Mouse (Mus musculus) brain, embryonic 14.5 days (tissue): ENCODE data around the gene Rbm20. TPM values are rescaled to one million over a fixed set of nuclear protein-coding genes. Genes with fewer than 3 reads are reported as not detected.

Source experiments
- DNase-seq: peaks from one replicate; pipeline ENCODE4 v3.0.0-alpha.2; 2011; ENCODE audit warnings: low read depth
- CTCF ChIP-seq: fragments of 200-500 bp; IDR thresholded peaks from 2 replicates; pipeline ENCODE4 v1.5.1; 2012; ENCODE audit warnings: inconsistent platforms, mild to moderate bottlenecking, moderate library complexity, borderline replicate concordance; ENCODE audit not compliant: insufficient read depth, insufficient read length; ENCODE audit errors: extremely low read depth
- POLR2A ChIP-seq: fragments of 200-500 bp; IDR thresholded peaks from 2 replicates; pipeline ENCODE4 v1.6.1; 2012; ENCODE audit warnings: mild to moderate bottlenecking, inconsistent platforms, borderline replicate concordance; ENCODE audit not compliant: poor library complexity, insufficient read depth, insufficient read length, severe bottlenecking; ENCODE audit errors: extremely low read depth
- polyA plus RNA-seq: library from polyadenylated mRNA; depleted of rRNA; stranded (reverse); fragments of >200 nt; gene quantifications from 2 replicates; pipeline ENCODE4 v1.2.3, GENCODE M21; 2012

Gene Rbm20
- polyA plus RNA-seq, 1 experiment = 1.5 TPM

DNA sequence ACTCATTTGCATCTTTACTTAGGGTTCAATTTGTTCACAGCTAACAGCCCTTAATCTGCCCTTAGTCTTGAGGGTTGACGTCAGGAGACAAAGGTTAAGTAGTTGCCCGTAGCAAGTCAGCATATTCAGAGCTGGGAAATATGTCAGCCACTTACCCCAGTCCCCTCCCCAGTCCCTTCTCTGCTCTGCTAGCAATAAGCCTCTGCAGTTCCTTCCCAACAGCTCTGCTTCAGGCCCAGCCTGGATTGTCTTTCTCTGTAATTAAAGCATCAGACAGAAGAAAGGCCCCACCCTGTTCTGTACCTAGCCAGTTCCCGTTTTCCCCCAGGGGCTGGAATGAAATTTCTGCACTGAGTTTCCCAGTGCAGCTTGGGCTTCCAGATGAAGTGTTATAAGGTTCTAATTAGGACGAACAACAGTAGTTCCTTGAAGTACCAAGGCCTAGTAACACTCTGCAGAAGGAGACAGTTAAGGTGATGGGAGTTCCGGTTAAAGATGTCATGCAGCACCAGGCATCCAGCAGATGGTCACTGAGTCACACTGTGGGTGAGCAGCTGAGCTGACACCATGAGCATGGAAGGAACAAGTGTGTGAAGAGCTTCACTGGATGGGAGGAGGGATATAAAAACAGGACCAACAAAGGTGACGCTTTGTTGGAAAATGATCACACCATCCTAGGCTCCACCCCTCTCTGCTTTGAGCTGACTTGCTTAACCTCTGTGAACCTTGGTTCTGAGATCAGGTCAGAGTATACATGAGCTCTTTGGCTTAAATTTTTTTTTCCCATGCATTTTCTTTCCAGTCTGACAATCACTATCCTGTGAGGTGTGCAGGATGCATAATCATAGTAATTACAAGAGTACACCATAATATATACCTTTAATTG, 159.7 kb downstream of the Rbm20 start:
- DNase-seq = peak; percentile 56
- TF ChIP-seq CTCF (no peak), POLR2A (no peak)

DNA sequence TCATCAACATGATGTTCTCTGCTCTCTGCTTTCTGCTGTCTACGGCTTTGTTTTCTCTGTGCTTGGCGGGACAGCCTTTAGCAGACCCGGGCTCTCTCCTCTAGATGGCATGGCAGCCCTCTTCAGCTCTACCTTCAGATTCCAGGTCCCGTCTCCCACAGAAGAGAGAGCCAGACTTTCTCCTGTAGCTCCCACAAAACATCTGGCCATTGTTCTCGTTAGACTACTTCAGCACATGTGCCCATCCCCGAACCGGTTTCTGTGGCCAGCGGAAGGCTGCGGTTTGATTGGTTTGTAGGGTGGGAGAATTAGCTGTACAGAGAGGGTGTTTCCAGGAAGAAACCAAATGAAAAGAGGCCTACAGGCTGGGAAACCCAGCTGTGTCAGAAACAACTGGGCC, 161.7 kb downstream of the Rbm20 start:
- DNase-seq = peak; percentile 42
- TF ChIP-seq CTCF (peak; percentile 28; the same call in 1 of the 2 replicates), POLR2A (no peak)

DNA sequence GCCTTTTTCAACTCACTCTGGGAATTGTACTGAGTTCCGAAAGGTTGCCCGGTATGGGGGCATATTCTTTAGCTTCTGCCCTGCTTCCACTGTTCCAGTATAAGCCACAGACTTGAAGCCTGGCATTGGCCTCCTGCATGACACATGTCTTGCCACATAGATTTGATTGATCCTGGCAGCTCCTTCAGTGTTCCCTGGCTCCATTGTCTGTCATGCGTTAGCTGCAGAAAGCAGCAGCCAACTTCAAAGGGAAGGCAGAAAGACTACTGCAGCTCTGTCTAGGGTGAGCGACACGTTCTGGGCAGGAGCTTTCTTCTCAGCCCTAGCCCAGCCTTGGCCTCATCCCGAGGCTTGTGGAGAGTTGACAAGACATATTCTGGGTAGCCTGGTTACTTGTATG, 162.7 kb downstream of the Rbm20 start:
- DNase-seq = peak; percentile 90

DNA sequence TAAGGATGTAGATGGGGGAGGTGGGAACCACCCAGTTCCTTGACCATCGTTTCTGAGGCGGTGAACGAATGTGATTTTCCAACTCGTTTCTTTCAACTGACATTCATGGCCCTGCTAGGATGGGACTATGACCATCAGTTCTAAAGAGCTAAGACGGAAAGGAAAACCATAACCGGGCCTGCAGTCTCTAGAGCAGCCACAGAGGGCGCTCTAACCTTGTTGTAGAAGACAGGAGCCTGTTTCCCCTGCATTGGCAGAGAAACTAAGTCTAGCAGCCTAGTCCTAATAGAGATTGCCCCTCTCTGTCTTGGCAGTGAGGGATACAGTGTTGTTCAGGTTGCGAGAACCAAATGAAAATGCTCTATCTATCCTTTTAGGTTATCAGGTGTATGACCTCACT, 164.8 kb downstream of the Rbm20 start:
- no peak for DNase-seq
- TF ChIP-seq POLR2A (no peak), CTCF (peak; percentile 34; the same call in 1 of the 2 replicates)

More for the DNA sequence above, 162.7 kb downstream of the Rbm20 start:
- TF ChIP-seq CTCF (no peak), POLR2A (no peak)

DNA sequence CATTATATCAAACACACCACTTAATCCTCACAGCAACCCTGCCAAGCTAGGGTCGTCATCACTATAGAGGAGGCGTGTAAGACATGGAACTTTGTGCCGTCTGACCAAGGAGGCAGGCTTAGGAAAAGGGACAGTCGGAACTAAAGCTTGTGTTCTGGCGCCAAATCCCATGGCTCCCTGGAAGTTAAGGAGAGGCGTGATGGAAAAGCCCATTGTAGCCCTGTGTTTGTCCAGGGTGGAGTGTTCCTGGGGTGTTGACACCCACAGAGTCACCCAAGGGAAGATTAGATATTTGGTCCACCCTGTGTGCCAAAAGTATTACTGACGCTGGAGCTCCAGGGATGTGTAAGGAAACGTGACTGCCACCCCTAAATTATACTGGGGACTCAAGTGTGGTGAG, 166.9 kb downstream of the Rbm20 start:
- DNase-seq = no peak
- TF ChIP-seq CTCF = no peak
- no peak for TF ChIP-seq POLR2A

DNA sequence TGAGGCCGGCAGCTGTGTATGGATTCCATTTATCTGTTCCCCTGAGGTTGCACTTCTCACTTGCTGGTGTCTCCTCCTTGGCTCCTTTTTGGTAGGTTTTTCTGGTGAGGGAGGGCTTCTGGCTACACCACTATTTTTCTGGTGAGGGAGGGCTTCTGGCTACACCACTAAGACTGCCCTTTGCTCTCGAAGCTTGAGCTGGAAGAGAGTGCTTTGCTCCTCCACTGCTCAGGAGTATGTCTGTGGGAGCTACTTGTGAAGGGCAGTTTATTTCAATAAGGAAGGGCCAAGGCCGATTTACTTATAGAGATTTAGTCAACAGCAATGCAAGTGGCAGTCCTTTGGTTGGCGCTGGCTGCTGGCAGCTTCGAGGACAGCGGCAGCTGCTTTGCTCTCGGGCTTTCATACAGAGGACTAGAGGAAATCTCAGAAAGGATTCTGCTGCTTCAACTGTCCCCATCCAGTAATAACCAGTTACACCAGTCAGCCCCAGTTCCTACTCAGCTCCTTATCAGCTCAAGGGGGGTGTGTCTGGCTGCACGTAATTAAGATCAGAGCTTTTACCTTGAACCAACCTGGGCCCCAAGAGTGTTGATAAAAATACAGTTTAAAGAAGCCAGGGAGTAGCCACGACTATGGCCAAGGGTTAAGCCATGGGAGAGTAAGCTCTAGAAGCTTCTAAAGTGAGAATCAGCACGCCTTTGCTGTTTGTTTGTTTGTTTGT, 171.3 kb downstream of the Rbm20 start:
- TF ChIP-seq CTCF (no peak), POLR2A (no peak)
- DNase-seq = no peak

DNA sequence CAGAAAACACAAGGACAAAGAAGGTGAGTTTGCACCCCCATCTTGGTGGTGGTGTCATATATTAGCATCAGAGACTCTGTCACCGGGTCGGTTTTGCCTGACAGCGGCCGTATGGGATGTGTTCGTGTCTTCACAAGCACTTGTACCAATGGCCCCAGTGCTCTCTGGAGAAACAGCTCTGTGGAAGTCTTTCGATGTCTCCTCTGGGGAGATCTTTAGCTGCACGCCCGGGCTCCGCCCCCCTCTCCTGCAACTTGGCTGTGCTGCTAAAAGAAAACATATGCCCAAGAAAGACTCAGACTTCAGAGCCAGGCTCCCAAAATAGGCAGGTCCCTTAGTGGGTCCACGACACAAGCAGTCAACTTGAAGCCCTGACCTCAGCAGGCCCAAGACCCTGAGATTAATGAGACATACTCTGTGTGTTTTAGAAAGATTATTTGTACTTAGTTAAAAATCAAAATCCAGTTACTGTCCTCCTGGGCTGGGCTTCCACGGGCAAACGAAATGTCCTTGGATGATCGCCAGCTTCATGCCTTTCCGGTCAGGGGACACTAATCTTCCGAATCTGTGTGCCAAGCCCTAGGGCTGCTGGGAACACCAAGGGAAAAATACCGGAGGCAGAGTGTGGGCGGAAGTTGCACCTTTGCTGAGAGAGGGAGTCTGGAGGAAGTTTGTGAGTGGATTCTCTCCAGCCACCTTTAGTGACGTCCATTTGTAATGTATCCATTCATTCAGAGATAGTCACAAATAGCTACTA, 173.2 kb downstream of the Rbm20 start:
- TF ChIP-seq POLR2A (no peak), CTCF (no peak)
- DNase-seq = peak; percentile 73

DNA sequence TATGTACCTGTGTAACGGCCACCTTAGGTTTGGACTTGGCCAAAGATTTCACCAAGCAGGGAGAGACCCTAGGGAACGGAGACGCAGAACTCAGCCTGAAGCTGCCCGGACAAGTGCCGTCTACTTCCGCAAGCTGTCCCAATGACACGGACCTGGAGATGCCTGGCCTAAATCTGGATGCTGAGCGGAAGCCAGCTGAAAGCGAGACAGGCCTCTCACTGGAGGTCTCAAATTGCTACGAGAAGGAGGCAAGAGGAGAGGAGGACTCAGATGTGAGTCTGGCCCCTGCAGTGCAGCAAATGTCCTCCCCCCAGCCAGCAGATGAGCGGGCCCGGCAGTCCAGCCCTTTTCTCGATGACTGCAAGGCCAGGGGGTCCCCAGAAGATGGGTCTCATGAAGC, 174.2 kb downstream of the Rbm20 start:
- no peak for TF ChIP-seq POLR2A
- TF ChIP-seq CTCF = no peak
- no peak for DNase-seq

DNA sequence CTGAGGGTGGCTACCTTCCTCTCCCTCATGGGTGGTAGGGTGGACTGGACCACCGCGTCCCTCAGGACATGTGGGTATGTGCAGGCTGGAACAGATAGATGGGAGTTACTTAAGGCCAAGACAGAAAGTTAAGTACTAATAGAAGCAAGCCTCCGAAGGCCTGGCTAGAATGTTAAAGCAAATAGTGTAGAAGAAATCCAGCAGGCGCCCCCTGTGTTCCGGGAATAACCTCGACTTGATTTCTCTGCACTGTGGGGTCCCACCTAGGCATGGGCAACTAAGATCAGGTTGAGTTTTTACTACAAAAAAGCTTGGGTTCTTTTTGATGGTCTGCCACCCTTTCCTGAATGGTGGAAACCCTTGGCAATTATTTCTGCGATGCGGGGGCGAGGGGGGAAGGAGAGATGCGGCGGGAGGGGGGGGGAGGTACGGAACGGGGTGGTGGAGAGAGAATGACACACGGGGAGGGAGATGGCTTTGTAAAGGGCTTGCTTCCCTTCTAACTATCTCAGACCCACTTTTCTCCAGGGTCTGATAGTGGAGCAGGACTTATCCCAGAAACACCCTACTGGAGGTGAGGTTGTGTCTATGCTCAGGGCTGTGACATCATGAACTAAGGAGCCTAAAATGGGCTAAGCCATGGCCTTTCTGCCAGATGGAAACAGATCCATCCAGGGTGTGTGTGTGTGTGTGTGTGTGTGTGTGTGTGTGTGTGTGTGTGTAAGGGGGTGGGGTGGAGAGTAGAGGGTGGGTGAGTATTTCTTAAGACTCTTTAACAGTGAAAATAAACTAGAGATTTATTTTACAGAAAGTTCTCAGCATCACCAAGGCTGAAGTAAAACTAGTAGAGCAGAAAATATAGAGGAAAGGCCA, 175.0 kb downstream of the Rbm20 start:
- DNase-seq = peak; percentile 60
- TF ChIP-seq POLR2A (no peak), CTCF (no peak)
